Mouse (Mus musculus) thymus, adult 2 months (tissue): ENCODE data around the gene Thap7. TPM values are rescaled to one million over a fixed set of nuclear protein-coding genes. Genes with fewer than 3 reads are reported as not detected.

Experiments used
- DNase-seq: peaks from one replicate; pipeline ENCODE4 v3.0.0; 2021
- H3K27ac ChIP-seq: fragments of 200-500 bp; 2 replicates; pipeline ENCODE4 v1.5.1; 2012; ENCODE audit warnings: low read length, control low read depth; ENCODE audit not compliant: control insufficient read depth, insufficient read depth
- H3K27me3 ChIP-seq: fragments of 200-500 bp; 2 replicates; pipeline ENCODE4 v1.6.1; 2012; ENCODE audit warnings: mild to moderate bottlenecking, low read length, moderate library complexity, mixed read lengths; ENCODE audit not compliant: control insufficient read depth, insufficient read depth
- H3K36me3 ChIP-seq: fragments of 200-500 bp; 2 replicates; pipeline ENCODE4 v1.6.1; 2012; ENCODE audit warnings: mild to moderate bottlenecking, low read length, moderate library complexity; ENCODE audit not compliant: control insufficient read depth, insufficient read depth
- H3K4me1 ChIP-seq: fragments of 200-500 bp; replicated peaks from 2 replicates; pipeline ENCODE4 v1.6.1; 2012; ENCODE audit warnings: low read length; ENCODE audit not compliant: control insufficient read depth, insufficient read depth
- H3K4me3 ChIP-seq: fragments of 200-500 bp; 2 replicates; pipeline ENCODE4 v1.5.1; 2012; ENCODE audit warnings: mild to moderate bottlenecking, low read length, control low read depth, moderate library complexity; ENCODE audit not compliant: control insufficient read depth, insufficient read depth
- CTCF ChIP-seq: fragments of 200-500 bp; IDR thresholded peaks from 2 replicates; pipeline ENCODE4 v1.5.1; 2012; ENCODE audit warnings: mild to moderate bottlenecking, control low read depth, low read length, moderate library complexity, borderline replicate concordance; ENCODE audit not compliant: control insufficient read depth, poor library complexity, insufficient read depth; ENCODE audit errors: extremely low read depth
- POLR2A ChIP-seq: fragments of 200-500 bp; IDR thresholded peaks from 2 replicates; pipeline ENCODE4 v1.6.1; 2012; ENCODE audit warnings: mild to moderate bottlenecking, low read length, control low read depth, moderate library complexity; ENCODE audit not compliant: control insufficient read depth, poor library complexity, insufficient read depth; ENCODE audit errors: extremely low read depth
- WGBS: fragments of 180-500 bp; shearing (Covaris S2); methylation state at CpG from one replicate; pipeline ENCODE4 v1.1.7; 2018; 5-methylcytosine and 5-hydroxymethylcytosine counted together
- polyA plus RNA-seq: library from polyadenylated mRNA; depleted of rRNA; stranded (reverse); fragments of >200 nt; gene quantifications from 2 replicates; pipeline ENCODE4 v1.2.3, GENCODE M21; 2012

Thap7 gene
- polyA plus RNA-seq, 1 experiment = 139 TPM

GRCm38 (mm10) chr16:17507018-17507552 lies 23.9 kb downstream of the Thap7 start:
- DNase-seq = no peak
- peaks cover 1% of the 10 kb centered on the region; the same call in 1 of the 2 replicates for H3K36me3 ChIP-seq
- WGBS = 90% methylated on average over 5 of the region's 5 CpGs
- H3K4me3 ChIP-seq = no peak overlapping the region
- no peak overlapping the region for H3K27ac ChIP-seq
- TF ChIP-seq POLR2A = no peak
- no peak for TF ChIP-seq CTCF
- no peaks in the 10 kb centered on the region for H3K27me3 ChIP-seq
- H3K4me1 ChIP-seq = peaks cover 7% of the 10 kb centered on the region

GRCm38 (mm10) chr16:17502681-17503080 lies 28.3 kb downstream of the Thap7 start:
- 76% methylated on average over 4 of the region's 4 CpGs for WGBS
- no peak for TF ChIP-seq CTCF
- no peak for TF ChIP-seq POLR2A
- Histone ChIP-seq H3K27me3 (no peaks in the 10 kb centered on the region), H3K27ac (no peak overlapping the region), H3K4me3 (no peak overlapping the region), H3K4me1 (no peaks in the 10 kb centered on the region), H3K36me3 (no peaks in the 10 kb centered on the region)
- no peak for DNase-seq

- Histone ChIP-seq H3K27me3 (no peaks in the 10 kb centered on the region), H3K4me3 (no peak overlapping the region), H3K27ac (no peak overlapping the region), H3K36me3 (no peaks in the 10 kb centered on the region), H3K4me1 (no peaks in the 10 kb centered on the region)
- TF ChIP-seq CTCF = no peak
- TF ChIP-seq POLR2A = no peak
- 81% methylated on average over 10 of the region's 10 CpGs for WGBS
- DNase-seq = no peak
These were observed 31.6 kb downstream of the Thap7 start for GRCm38 (mm10) chr16:17499249-17499883.

GRCm38 (mm10) chr16:17496499-17497305 lies 34.2 kb downstream of the Thap7 start:
- no peak overlapping the region for H3K4me3 ChIP-seq
- H3K36me3 ChIP-seq = no peaks in the 10 kb centered on the region
- no peaks in the 10 kb centered on the region for H3K4me1 ChIP-seq
- WGBS = 93% methylated on average over 2 of the region's 2 CpGs
- H3K27ac ChIP-seq = no peak overlapping the region
- TF ChIP-seq POLR2A (no peak), CTCF (no peak)
- no peak for DNase-seq
- H3K27me3 ChIP-seq = no peaks in the 10 kb centered on the region

- WGBS = 49% methylated on average over 5 of the region's 5 CpGs
- H3K27me3 ChIP-seq = no peaks in the 10 kb centered on the region
- H3K27ac ChIP-seq = no peak overlapping the region
- no peak overlapping the region for H3K4me3 ChIP-seq
- no peaks in the 10 kb centered on the region; the same call in 1 of the 2 replicates for H3K36me3 ChIP-seq
- peaks cover 8% of the 10 kb centered on the region for H3K4me1 ChIP-seq
- TF ChIP-seq POLR2A (no peak), CTCF (no peak)
- DNase-seq = no peak
These were observed 38.9 kb downstream of the Thap7 start for GRCm38 (mm10) chr16:17491896-17492561.

- H3K27ac ChIP-seq = no peak overlapping the region
- H3K27me3 ChIP-seq = no peaks in the 10 kb centered on the region
- H3K4me1 ChIP-seq = peaks cover 12% of the 10 kb centered on the region
- DNase-seq = no peak
- H3K36me3 ChIP-seq = peaks cover 8% of the 10 kb centered on the region
- TF ChIP-seq POLR2A = no peak
- no peak for TF ChIP-seq CTCF
- H3K4me3 ChIP-seq = no peak overlapping the region
- WGBS = 94% methylated on average over 5 of the region's 5 CpGs
These were observed 39.8 kb downstream of the Thap7 start for GRCm38 (mm10) chr16:17491154-17491553.
